In genomic region chr8:10901014-10901413, GRCm38 (mm10) we compare ENCODE assay signal across 16 mouse cellular contexts.
A peak's percentile ranks its signal among the peaks of the same experiment; 100 is the strongest.
DNase-seq lines count a peak whose midpoint lies in the region; ATAC-seq and TF ChIP-seq lines count a peak whose summit lies in the region.
"Had no signal": no experiment of that assay in that cellular context is flagged by ENCODE, and none has a peak within 500 bp of the region (broad histone marks: within the 10 kb centered on the region; RNA-seq: fewer than 3 reads in every experiment).

No protein-coding gene starts in this region.

- peaks cover 19% of the 10 kb centered on the region for H3K4me1 ChIP-seq in G1E (ENCODE audit: insufficient read depth, low read depth, low read length)
- H3K4me1 ChIP-seq in liver, adult 2 months (ENCODE audit: control insufficient read depth, insufficient read depth, low read length) = peaks cover 30% of the 10 kb centered on the region

- peaks cover 56% of the 10 kb centered on the region for H3K27me3 ChIP-seq in G1E (ENCODE audit: insufficient read depth, low read length)
- no peaks in the 10 kb centered on the region for H3K27me3 ChIP-seq in liver, adult 2 months (ENCODE audit: control insufficient read depth, insufficient read depth, low read length)
- H3K27me3 ChIP-seq: embryonic facial prominence, embryonic 13.5 days had no signal

- intact Hi-C loops in gastrocnemius, adult 2 months (cut with DNase I) = no loop called here

- H3K4me3 ChIP-seq in gastrocnemius, adult 2 months = no peak overlapping the region
- no peak overlapping the region; the same call in 1 of the 2 replicates for H3K4me3 ChIP-seq in G1E (ENCODE audit: low read depth, low read length)
- peak overlapping the region; percentile 34 for H3K4me3 ChIP-seq in liver, adult 2 months (ENCODE audit: insufficient read depth, low read depth, low read length)
- H3K4me3 ChIP-seq: embryonic facial prominence, embryonic 13.5 days; hindbrain, embryonic 12.5 days; left cerebral cortex, adult 2 months; lung, embryonic 15.5 days had no signal

- 0 out of 2 replicates have a peak overlapping the region, but pooled peaks have one; percentile 4 for H3K27ac ChIP-seq in gastrocnemius, adult 2 months
- peak overlapping the region; percentile 53 for H3K27ac ChIP-seq in liver, adult 2 months (replicated peaks; ENCODE audit: insufficient read depth, low read depth, low read length)
- H3K27ac ChIP-seq: embryonic facial prominence, embryonic 13.5 days; hindbrain, embryonic 12.5 days; kidney, postnatal 0 days; left cerebral cortex, adult 2 months; lung, embryonic 15.5 days had no signal

- peak overlapping the region; percentile 48 for H3K9ac ChIP-seq in liver, adult 2 months (ENCODE audit: low read depth, low read length)
- H3K9ac ChIP-seq: embryonic facial prominence, embryonic 13.5 days; hindbrain, embryonic 12.5 days; lung, embryonic 15.5 days had no signal

- TF ChIP-seq CTCF in gastrocnemius, adult 2 months (IDR thresholded peaks at IDR 0.05) = no peak
- no peak for TF ChIP-seq CTCF in G1E (IDR thresholded peaks at IDR 0.05; ENCODE audit: low read depth, low read length)
- no peak for TF ChIP-seq CTCF in liver, adult 2 months (IDR thresholded peaks at IDR 0.05; ENCODE audit: low read depth, low read length)

- no peaks in the 10 kb centered on the region; the same call in 1 of the 2 replicates for H3K9me3 ChIP-seq in G1E (replicated peaks)
- H3K9me3 ChIP-seq: embryonic facial prominence, embryonic 13.5 days; hindbrain, embryonic 12.5 days; lung, embryonic 15.5 days had no signal

- WGBS in liver, adult 2 months = 16% methylated on average over 3 of the region's 3 CpGs

- H3K79me2 ChIP-seq in liver, adult 2 months (ENCODE audit: control insufficient read depth, insufficient read depth, low read length) = no peaks in the 10 kb centered on the region

- peak; percentile 34; the same call in 1 of the 2 replicates for ATAC-seq in G1E (ENCODE audit: extremely low read depth, insufficient number of reproducible peaks, low FRiP score, poor library complexity, severe bottlenecking)
- ATAC-seq: forebrain, embryonic 16.5 days had no signal

- no peaks in the 10 kb centered on the region for H3K36me3 ChIP-seq in G1E (replicated peaks)
- peaks cover 14% of the 10 kb centered on the region for H3K36me3 ChIP-seq in liver, adult 2 months (ENCODE audit: control insufficient read depth, insufficient read depth, low read length)
- H3K36me3 ChIP-seq: embryonic facial prominence, embryonic 13.5 days; hindbrain, embryonic 12.5 days; lung, embryonic 15.5 days had no signal

- TF ChIP-seq POLR2A in liver, adult 2 months (IDR thresholded peaks at IDR 0.05; ENCODE audit: extremely low read depth, insufficient read depth, low read length) = no peak

- DNase-seq in gastrocnemius, adult 2 months = peak; percentile 50
- no peak for DNase-seq in gastrocnemius, adult 8-10 months (ENCODE audit: low spot score in 2 of 2)
- DNase-seq in G1E (ENCODE audit: low spot score) = peak; percentile 53
- DNase-seq in liver, adult 2 months (ENCODE audit: extremely low read depth, low read depth, low spot score) = peak; percentile 40
- DNase-seq in naive thymus-derived CD4-positive, alpha-beta T cell, adult 2 months (ENCODE audit: low read depth) = peak; percentile 6
- no peak for DNase-seq in adrenal gland, adult 8-10 months
- DNase-seq in adrenal gland, adult (ENCODE audit: inconsistent age in 2 of 2, low spot score in 1 of 2) = no peak
- DNase-seq in lung, postnatal 4 days = no peak
- DNase-seq: adrenal gland, postnatal 14 days; cerebellum, adult 18-20 months had no signal

Comparison
In these comparisons a context has a peak if more than half of its experiments do, and no peak if none do; other contexts are left out.
1. DNase-seq: peak in gastrocnemius, adult 2 months (single experiment), G1E (single experiment), liver, adult 2 months (single experiment) and naive thymus-derived CD4-positive, alpha-beta T cell, adult 2 months (single experiment); none in gastrocnemius, adult 8-10 months (0 of 2), adrenal gland, adult 8-10 months (single experiment), adrenal gland, adult (0 of 2) and lung, postnatal 4 days (0 of 2).